Mouse (Mus musculus): ENCODE measurements around the gene Lasp1. TPM values are rescaled to one million over a fixed set of nuclear protein-coding genes. Genes with fewer than 3 reads are reported as not detected.

Lasp1 gene
- total RNA-seq, 2 experiments from 2014 or later = 82.0 to 99.0 TPM

DNA sequence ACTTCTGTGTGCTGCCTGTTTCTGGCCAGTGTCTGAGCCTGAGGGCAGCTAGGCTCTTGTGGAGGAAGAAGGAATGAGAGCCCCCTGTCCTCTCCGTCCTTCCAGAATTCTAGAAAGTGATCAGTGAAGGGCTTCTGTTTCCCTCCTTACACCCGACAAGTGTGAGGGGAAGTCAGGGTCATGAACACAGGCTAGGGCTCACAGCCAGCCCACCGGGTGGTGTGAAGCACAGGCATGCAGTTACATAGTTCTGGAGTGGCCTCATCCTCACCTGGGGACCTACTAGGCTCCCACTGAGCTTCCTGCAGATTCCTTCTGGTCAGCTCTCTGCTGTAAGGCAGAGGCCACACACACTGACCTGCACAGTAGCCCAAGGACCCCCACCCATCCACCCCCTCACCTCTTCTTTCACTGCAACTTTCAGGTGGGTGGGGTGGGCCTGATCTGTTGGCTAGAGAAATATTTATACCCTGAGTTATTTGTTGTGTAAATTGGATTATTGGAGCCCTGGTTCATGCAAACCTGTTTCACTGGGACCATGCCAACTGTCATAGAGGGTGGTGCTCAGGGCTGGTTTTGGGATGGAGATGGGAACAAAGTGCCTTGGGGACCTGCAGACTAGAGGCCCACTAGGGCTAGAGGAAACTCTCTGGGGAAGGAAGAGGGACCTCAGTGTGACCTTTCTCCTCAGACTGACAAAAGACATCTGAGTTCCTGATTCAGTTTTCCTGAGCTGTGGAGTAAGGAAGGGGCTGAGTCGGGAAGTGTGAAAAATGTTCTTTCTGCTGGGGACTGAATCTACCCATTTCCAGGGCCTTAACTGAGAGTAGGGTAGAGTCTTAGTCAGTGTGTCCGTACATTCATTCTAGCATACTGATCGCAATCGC lies 10.7 kb downstream of the Lasp1 start:
- DNase-seq (ENCODE audit: low spot score in 2 of 2) = no peak

DNA sequence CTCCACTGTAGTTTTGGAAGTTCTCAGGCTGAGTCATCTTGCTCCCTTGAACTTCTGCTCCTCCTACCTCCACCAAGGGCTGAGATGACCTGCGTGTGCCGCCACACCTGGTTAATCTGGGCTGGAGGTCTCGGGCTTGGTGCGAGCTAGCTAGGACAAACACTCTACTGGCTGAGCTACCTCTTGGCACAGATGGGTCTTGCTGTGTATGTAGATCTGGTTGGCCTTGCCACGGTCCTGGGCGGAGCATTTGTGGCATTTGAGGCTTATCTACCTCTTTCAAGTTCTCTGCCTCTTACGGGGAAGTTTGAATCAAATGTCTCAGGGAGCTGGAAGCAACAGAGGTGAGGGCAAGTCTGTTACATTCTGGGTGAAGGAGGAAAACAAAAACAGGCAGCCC lies 11.6 kb downstream of the Lasp1 start:
- DNase-seq (ENCODE audit: low spot score in 2 of 2) = no peak

DNA sequence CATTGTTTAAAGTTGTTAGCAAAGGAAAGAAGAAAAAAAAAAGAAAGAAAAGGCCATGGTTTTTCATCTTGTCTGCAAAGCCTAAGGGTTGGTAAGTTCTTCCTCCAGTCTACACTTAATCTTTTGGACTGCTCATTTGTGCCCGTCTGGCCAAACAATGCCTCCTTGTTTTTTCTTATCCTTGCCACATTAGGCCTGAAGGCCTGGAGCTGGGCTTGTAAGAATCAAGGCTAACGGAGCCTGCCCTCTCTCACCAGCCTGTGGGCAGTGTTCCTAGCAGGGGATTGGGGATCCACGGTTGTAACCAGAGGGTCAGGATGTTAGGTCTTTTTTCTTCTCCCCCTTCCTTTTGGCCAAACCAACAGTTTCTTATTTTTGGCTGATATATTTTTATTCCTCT lies 12.2 kb downstream of the Lasp1 start:
- DNase-seq (ENCODE audit: low spot score in 2 of 2) = no peak

DNA sequence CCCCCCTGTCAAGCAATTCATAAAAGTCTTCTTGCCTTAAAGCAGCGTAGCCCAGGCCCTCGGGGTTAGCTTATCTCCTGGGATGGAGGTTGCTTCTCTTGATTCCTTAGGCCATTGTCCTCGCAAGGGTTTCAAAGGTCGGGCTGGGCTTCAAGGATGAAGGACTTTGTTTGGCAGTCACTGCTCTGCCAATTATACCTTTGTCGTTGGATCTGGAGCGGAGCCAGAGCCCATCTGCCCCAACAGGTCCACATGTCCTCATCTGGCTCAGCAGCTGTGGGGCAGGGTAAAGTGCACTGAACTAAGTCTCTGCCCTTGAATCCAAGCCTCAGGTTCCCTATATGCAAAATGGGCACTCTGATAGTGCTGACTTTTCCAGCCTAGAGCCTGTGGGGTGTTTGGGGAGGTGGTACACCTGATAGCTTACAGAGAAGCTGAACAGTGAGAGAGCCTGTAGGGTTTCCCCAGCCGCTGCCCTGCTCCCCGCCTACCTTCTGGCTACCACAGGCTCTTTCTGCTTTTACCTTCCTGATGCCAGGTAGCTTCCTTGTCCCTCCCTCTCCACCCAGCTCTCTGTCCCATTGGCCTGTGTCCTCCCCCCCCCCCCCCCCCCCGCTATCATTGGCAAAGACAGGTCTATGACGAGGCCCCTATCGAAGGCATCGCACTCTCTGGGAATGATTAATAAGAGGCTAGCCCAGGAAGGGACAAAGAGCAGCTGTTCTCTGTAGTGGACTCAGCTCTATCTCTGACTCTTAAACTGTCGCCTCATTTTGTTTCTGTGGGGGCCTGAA lies 13.0 kb downstream of the Lasp1 start:
- no peak for DNase-seq (ENCODE audit: low spot score in 2 of 2)

GRCm38 (mm10) chr11:97812491-97812921 lies 13.7 kb downstream of the Lasp1 start:
- no peak for DNase-seq (ENCODE audit: low spot score in 2 of 2)

- DNase-seq (ENCODE audit: low spot score in 2 of 2) = no peak
Observed at GRCm38 (mm10) chr11:97813085-97813484, 14.3 kb downstream of the Lasp1 start.

DNA sequence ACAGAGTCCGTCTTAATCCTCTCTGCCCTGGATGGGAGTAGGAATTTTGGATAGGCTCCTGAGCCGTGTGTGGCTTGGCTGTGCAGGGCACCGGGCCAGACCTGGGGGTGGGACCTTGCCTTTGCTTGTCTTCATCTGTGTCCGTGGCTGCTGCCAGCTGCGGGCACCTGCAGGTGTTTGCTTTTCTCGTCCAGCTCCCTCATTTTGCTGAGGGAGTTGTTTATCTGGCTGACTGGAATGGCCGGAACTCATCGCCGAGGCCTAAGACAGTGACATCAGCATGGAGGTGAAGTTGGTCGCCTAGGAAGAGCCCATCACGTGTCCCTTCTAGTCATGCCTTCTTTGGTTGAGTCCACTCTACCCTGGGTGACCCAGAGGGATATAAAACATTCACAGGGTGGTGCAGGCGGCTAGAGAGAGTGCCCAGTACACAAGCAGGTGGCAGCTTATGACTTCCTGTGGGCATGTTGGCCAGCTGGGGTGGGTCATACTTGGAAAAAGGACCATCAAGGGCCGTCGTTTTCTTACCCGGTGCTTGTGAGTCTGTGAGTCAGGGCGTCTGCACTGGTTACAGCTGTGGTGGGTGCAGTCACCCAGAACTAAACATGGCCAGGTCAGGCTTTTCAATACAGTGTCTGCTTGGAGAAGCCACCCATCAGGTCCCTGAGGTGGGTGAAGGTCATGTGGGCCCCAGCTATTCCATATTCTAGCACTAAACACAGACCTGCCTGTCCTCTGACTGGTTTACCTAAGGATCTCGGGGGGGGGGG lies 15.1 kb downstream of the Lasp1 start:
- DNase-seq (ENCODE audit: low spot score in 2 of 2) = no peak

GRCm38 (mm10) chr11:97815736-97816135 lies 16.9 kb downstream of the Lasp1 start:
- DNase-seq (ENCODE audit: low spot score in 2 of 2) = no peak

GRCm38 (mm10) chr11:97816176-97816575 lies 17.4 kb downstream of the Lasp1 start:
- DNase-seq (ENCODE audit: low spot score in 2 of 2) = no peak

DNA sequence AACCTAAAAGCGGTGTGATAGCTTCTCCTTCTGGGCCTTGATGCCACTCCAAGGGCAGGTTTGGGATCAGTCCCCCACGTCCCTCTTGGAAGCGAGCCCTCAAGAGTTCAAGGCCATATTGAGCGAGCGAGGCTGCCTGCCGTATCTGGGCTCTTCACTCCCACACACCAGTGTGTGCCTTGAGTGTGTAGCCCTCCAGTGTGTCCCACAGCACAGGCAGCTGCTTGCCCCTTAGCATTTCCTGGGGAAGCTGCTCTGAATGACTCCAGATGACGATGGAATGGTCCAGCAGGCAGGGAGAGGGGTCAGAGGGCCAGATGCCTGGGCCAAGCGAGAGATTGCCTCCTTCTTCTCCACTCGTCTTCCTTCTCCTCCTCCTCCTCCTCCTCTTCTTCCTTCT lies 18.1 kb downstream of the Lasp1 start:
- DNase-seq (ENCODE audit: low spot score in 2 of 2) = no peak

DNA sequence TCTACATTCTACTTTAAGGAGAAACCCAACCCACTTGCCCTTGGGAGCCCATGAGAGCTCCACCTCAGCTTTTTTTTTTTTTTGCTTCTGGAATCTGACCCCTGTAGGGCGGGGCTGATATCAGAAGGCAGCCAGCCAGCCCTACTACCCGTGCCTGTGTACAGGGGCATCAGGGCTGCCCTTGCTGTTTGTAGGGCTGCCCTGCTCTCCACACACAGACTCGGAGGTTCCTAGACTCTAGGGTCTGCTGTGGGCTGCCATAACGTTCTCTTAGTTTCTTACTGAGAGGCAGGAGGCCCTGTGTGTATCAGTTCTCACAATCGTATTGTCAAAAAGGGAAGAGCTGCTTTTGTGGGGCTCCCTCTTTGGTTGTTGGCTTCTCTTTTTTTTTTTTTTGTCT lies 18.6 kb downstream of the Lasp1 start:
- no peak for DNase-seq (ENCODE audit: low spot score in 2 of 2)

DNA sequence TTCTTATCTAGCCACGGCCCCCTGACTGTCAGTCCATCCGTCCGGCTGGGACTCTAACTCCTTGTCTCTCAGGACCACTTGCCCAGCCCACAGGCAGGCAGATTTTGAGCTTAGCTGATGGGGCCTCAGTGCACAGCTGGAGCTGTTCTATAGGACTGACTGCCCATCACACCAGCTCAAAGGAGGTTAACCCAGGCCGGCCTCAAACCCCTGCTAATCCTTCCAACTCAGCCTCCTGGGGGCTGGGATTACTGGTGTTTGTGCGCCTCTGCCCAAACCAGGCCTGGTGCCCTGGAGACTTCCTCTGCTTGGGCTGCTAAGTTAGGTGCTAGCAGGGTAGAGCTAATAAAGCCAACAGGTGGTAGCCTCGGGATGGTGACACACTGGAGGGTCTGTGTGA lies 19.2 kb downstream of the Lasp1 start:
- DNase-seq (ENCODE audit: low spot score in 2 of 2) = no peak

- DNase-seq (ENCODE audit: low spot score in 2 of 2) = no peak
Observed at GRCm38 (mm10) chr11:97818571-97818970, 19.8 kb downstream of the Lasp1 start.

DNA sequence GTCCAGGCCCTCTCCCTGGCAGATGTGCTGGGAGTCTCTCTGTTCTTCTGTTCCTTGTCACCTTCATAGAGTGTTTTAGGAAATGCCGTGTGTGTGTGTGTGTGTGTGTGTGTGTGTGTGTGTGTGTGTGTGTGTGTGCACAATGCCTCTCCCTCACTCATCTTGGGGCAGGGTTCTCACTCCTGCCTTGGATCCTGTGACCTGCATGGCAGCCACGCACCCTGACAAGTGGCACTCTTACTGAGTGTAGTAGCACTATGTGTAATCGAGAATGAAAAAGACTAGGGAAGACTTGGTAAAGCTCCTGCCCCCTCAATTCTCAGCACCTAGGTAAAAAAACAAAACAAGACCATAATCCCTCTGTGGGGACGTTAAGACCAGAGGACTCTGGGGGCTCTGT lies 20.3 kb downstream of the Lasp1 start:
- no peak for DNase-seq (ENCODE audit: low spot score in 2 of 2)

- no peak for DNase-seq (ENCODE audit: low spot score in 2 of 2)
Observed at GRCm38 (mm10) chr11:97819923-97820322, 21.1 kb downstream of the Lasp1 start.

GRCm38 (mm10) chr11:97820840-97821239 lies 22.0 kb downstream of the Lasp1 start:
- no peak for DNase-seq (ENCODE audit: low spot score in 2 of 2)

- DNase-seq (ENCODE audit: low spot score in 2 of 2) = no peak
Observed at GRCm38 (mm10) chr11:97821401-97822064, 22.7 kb downstream of the Lasp1 start.

DNA sequence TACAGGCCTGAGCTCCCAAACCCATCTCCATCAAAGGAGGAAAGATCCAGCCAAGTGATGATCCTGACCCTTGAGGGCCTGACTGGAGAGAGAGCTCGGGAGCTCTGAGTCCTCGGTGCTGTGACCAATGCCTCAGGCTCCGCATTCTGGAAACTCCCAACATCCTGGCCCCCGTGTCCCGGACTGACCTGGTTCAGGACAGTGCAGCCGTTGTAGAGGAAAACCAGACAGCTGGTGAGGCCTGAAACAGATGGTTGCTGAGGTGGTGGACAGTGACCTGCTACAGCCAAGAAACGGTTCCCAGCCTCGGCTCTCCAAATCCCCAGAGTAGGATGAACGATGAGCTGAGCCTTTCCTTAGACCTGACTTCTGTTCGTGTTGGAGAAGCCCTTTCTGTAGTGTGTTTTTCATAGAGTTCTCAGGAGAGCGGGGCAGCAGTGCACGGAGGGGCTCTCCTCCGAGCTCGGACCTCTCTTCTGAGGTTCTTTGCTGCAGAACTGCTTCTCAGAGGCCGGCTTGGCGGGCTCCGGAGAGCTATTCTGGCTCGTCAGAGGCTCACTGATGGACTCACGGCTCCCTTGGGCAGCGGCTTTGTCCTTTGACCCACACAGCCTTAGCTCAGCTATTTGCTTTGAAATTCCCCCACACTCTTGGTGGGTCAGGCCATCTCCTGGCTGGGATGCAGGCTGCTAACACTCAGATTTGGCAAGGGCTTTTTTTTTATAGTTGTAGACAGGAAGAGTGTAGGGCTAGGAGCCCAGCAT lies 24.2 kb downstream of the Lasp1 start:
- DNase-seq (ENCODE audit: low spot score in 2 of 2) = peak; percentile 49 to 74

DNA sequence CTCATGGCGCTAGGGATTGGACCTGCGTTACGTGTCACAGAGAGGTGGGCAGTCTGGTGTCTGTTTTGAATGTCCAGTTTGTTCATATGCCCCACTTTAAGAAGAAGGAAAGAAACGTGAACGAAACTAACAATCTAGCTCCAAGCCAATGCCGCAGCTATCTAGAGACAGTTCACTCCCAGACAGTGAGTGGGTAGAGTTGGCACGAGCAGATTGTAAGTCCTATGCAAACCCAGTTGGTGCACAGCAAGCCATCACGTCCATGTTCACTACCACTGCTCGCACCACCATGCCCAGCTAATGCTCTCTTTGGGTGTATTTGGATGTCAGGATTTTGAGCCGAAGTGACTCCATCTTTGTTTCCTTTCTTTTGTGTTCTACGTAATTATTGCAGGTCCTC lies 25.4 kb downstream of the Lasp1 start:
- no peak for DNase-seq (ENCODE audit: low spot score in 2 of 2)

- DNase-seq (ENCODE audit: low spot score in 2 of 2) = no peak
Observed at GRCm38 (mm10) chr11:97824895-97825294, 26.1 kb downstream of the Lasp1 start.
